ENCODE assay signal across 8 mouse cellular contexts in the genomic region with DNA sequence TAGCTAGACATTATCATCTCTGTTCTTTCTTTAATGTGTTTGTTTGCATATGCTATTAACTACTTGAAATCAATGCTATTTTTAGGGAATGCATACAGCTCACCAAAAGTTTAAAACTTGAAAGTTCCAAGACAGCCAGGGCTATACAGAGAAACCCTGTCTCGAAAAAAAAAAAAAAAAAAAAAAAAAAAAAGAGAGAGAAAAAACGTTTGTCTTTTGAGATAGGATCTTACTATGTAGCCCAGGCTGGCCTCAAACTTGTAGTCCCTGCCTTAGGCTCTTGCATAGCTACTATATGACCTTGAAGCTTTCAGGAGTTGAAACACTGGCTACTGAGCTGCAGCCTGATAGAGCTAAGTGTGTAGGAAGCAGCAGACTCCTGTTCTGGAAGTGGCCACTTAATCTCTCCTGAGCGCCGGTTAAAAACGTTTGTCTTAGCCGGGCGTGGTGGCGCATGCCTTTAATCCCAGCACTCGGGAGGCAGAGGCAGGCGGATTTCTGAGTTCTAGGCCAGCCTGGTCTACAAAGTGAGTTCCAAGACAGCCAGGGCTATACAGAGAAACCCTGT. TPM values are rescaled to one million over a fixed set of nuclear protein-coding genes. Genes with fewer than 3 reads are reported as not detected.
A peak's percentile ranks its signal among the peaks of the same experiment; 100 is the strongest.
DNase-seq lines count a peak whose midpoint lies in the region; ATAC-seq and TF ChIP-seq lines count a peak whose summit lies in the region.
"Not testable (repeated sequence)": the region's sequence is repeated elsewhere in the genome, so short reads cannot be mapped to it uniquely, and the experiment has no call there.

No protein-coding gene starts in this region.

- 77% methylated on average over 10 of the region's 10 CpGs for WGBS in lung, postnatal 0 days

- H3K27ac ChIP-seq in CH12.LX (ENCODE audit: insufficient read depth, low read depth); ES-E14 (ENCODE audit: insufficient read depth, low read depth, low read length, poor library complexity, severe bottlenecking); MEL (ENCODE audit: control insufficient read depth, low read depth, low read length); lung, postnatal 0 days (ENCODE audit: low read length): not testable (repeated sequence)

- dilution Hi-C loops in CH12.LX (cut with MboI; ENCODE audit: extremely low pct_ligation_motif_present, extremely low pct_unique_long_range_greater_than_20kb, low sequenced_read_pairs) = not testable (repeated sequence)

- ATAC-seq in lung, postnatal 0 days = not testable (repeated sequence)

- not testable (repeated sequence) for H3K4me3 ChIP-seq in CH12.LX (replicated peaks in 1 of 3; ENCODE audit: low read depth in 2 of 3, low read length in 2 of 3, poor library complexity in 1 of 3); ES-E14 (ENCODE audit: insufficient read depth in 1 of 2, low read depth in 1 of 2, low read length in 2 of 2, poor library complexity in 1 of 2, severe bottlenecking in 1 of 2); MEL (ENCODE audit: control insufficient read depth in 1 of 2, insufficient read depth in 1 of 2, low read depth in 2 of 2, low read length in 2 of 2); lung, postnatal 0 days (ENCODE audit: low read depth, low read length)

- TF ChIP-seq RAD21 in CH12.LX (IDR thresholded peaks at IDR 0.05; ENCODE audit: low read depth, low read length); MEL (IDR thresholded peaks at IDR 0.05; ENCODE audit: low read depth, low read length): not testable (repeated sequence)

- in situ Hi-C loops in CH12.LX (cut with MboI; ENCODE audit: low pct_ligation_motif_present, low pct_unique_long_range_greater_than_20kb, low sequenced_read_pairs); ES-E14 (cut with MboI; ENCODE audit: low sequenced_read_pairs in 2 of 2, unreplicated experiment in 2 of 2): not testable (repeated sequence)

- not testable (repeated sequence) for H3K4me2 ChIP-seq in CH12.LX (ENCODE audit: insufficient read depth, low read depth, poor library complexity, severe bottlenecking); lung, postnatal 0 days (replicated peaks; ENCODE audit: low read depth, low read length)

- DNase-seq in CH12.LX (ENCODE audit: extremely low read depth); ES-E14 (ENCODE audit: low read depth, low spot score); MEL (ENCODE audit: low read depth, low spot score): not testable (repeated sequence)
- DNase-seq in ES-CJ7 (ENCODE audit: low read depth, low spot score) (peak; percentile 81), R1 (ENCODE audit: low read depth, low spot score) (peak; percentile 76), ZHBTc4 (ENCODE audit: low read depth, low spot score) (peak; percentile 82)
- peak; percentile 31 for DNase-seq in heart, adult 11 months
- DNase-seq in lung, postnatal 0 days (ENCODE audit: low spot score) = peak; percentile 10

- TF ChIP-seq POLR2A in CH12.LX (IDR thresholded peaks at IDR 0.05; ENCODE audit: low read depth, low read length); MEL (IDR thresholded peaks at IDR 0.05; ENCODE audit: control insufficient read depth in 1 of 2, insufficient read depth in 1 of 2, low read depth in 1 of 2, low read length in 2 of 2, poor library complexity in 1 of 2): not testable (repeated sequence)

- H3K9ac ChIP-seq in CH12.LX (ENCODE audit: insufficient read depth, low read depth); ES-E14 (ENCODE audit: insufficient read depth, low read depth, low read length, poor library complexity, severe bottlenecking); MEL (ENCODE audit: control insufficient read depth, low read depth, low read length, poor library complexity, severe bottlenecking); lung, postnatal 0 days (replicated peaks; ENCODE audit: low read depth): not testable (repeated sequence)

- not testable (repeated sequence) for H3K9me3 ChIP-seq in CH12.LX (replicated peaks; ENCODE audit: low read length); ES-E14 (ENCODE audit: control insufficient read depth, insufficient read depth, low read depth, low read length); MEL (replicated peaks; ENCODE audit: insufficient read depth, low read length); lung, postnatal 0 days (ENCODE audit: low read length)

- H3K4me1 ChIP-seq in CH12.LX (ENCODE audit: control insufficient read depth in 1 of 2, insufficient read depth in 2 of 2) (peaks cover 5 to 35% of the 10 kb centered on the region in 2 experiments; a peak in 3 of 4 replicates), ES-E14 (ENCODE audit: control insufficient read depth in 2 of 2, insufficient read depth in 2 of 2, low read length in 2 of 2, poor library complexity in 1 of 2) (peaks cover 2 to 17% of the 10 kb centered on the region in 2 experiments), MEL (ENCODE audit: control insufficient read depth in 1 of 2, insufficient read depth in 2 of 2, low read length in 2 of 2) (peaks cover 6 to 16% of the 10 kb centered on the region in 2 experiments)
- H3K4me1 ChIP-seq in lung, postnatal 0 days (ENCODE audit: insufficient read depth, low read depth, low read length) = peaks cover 13% of the 10 kb centered on the region

- H3K27me3 ChIP-seq in CH12.LX (replicated peaks); MEL (ENCODE audit: control insufficient read depth in 1 of 2, insufficient read depth in 2 of 2, low read length in 2 of 2); lung, postnatal 0 days (replicated peaks; ENCODE audit: insufficient read depth, low read length): not testable (repeated sequence)

- H3K79me2 ChIP-seq in CH12.LX (replicated peaks; ENCODE audit: control insufficient read depth, extremely low read depth, insufficient read depth, poor library complexity, severe bottlenecking) (peaks cover 38% of the 10 kb centered on the region), MEL (ENCODE audit: control insufficient read depth, insufficient read depth, low read length, poor library complexity) (peaks cover 43% of the 10 kb centered on the region)

- not testable (repeated sequence) for TF ChIP-seq CTCF in CH12.LX (conservative IDR thresholded peaks at IDR 0.05 in 1 of 2, IDR thresholded peaks at IDR 0.05 in 1 of 2; ENCODE audit: low read depth in 2 of 2, low read length in 2 of 2); MEL (IDR thresholded peaks at IDR 0.05 in 2 of 3, conservative IDR thresholded peaks at IDR 0.05 in 1 of 3; ENCODE audit: control insufficient read depth in 1 of 3, insufficient read depth in 1 of 3, low read depth in 2 of 3, low read length in 3 of 3, poor library complexity in 1 of 3, severe bottlenecking in 1 of 3); lung, postnatal 0 days (IDR thresholded peaks at IDR 0.05)

- H3K36me3 ChIP-seq in CH12.LX (replicated peaks in 1 of 2; ENCODE audit: control insufficient read depth in 1 of 2, insufficient read depth in 1 of 2, low read length in 1 of 2) = peaks cover 3 to 42% of the 10 kb centered on the region in 2 experiments
- H3K36me3 ChIP-seq in ES-E14 (ENCODE audit: control insufficient read depth, insufficient read depth, low read length, poor library complexity, severe bottlenecking); lung, postnatal 0 days (ENCODE audit: insufficient read depth, low read length): not testable (repeated sequence)
- H3K36me3 ChIP-seq in MEL (ENCODE audit: control insufficient read depth in 1 of 2, insufficient read depth in 2 of 2, low read length in 2 of 2) = peaks cover 0 to 22% of the 10 kb centered on the region in 2 experiments; a peak in 3 of 4 replicates

- TF ChIP-seq EP300 in CH12.LX (IDR thresholded peaks at IDR 0.05; ENCODE audit: low read length); MEL (IDR thresholded peaks at IDR 0.05; ENCODE audit: low read depth in 1 of 2, low read length in 2 of 2); lung, postnatal 0 days (IDR thresholded peaks at IDR 0.05): not testable (repeated sequence)

TF ChIP-seq in CH12.LX, 34 proteins besides CTCF, POLR2A, EP300 and RAD21:
- peak; percentile 27 for TF ChIP-seq ZNF384 (IDR thresholded peaks at IDR 0.05; ENCODE audit: low read depth, low read length)

TF ChIP-seq in ES-E14, 5 proteins besides CTCF, POLR2A, EP300 and RAD21:
- TF ChIP-seq ZNF384 (IDR thresholded peaks at IDR 0.05; ENCODE audit: low read depth, low read length) = peak; percentile 70; the same call in 1 of the 2 replicates

TF ChIP-seq in MEL, 35 proteins besides CTCF, POLR2A, EP300 and RAD21:
- peak; percentile 62 for TF ChIP-seq ZNF384 (IDR thresholded peaks at IDR 0.05; ENCODE audit: low read depth, low read length)

RNA-seq across cellular contexts. Expression of gene Ap3b1, which starts 2.3 kb away (rescaled TPM):
- total RNA-seq in CH12.LX (2012; rRNA removed) (53.2 and 60.7 TPM in 2 replicates), CH12.LX (2014; rRNA removed) (40.8 and 46.0 TPM in 2 replicates), ES-E14 (2012; rRNA removed) (32.9 and 33.2 TPM in 2 replicates), MEL (2012; rRNA removed) (36.7 and 42.9 TPM in 2 replicates)
- polyA plus RNA-seq in CH12.LX (2012; ENCODE audit: insufficient read length, low read depth) (100 and 113 TPM in 2 replicates), MEL (2012; ENCODE audit: insufficient read depth in 1 of 2, insufficient read length in 2 of 2, low read depth in 1 of 2, low replicate concordance in 2 of 2, missing spikeins in 1 of 2) (10 to 100 TPM in 1 of 2 experiments, not detected in 1; 74.5 TPM)
- polyA plus RNA-seq in lung, postnatal 0 days (2015; fragmentation: Nextera tagmentation; extraction: Ambion mirVana) = 26.1 and 33.4 TPM in 2 replicates
